Mouse (Mus musculus) midbrain, embryonic 11.5 days (tissue): ENCODE data around the gene Lrrc73. TPM values are rescaled to one million over a fixed set of nuclear protein-coding genes. Genes with fewer than 3 reads are reported as not detected.

Experiments used
- ATAC-seq: fragments of 200-750 bp; cut with Nextera tagmentation; 2 replicates; pipeline ENCODE4 v1.8.0; 2017; ENCODE audit warnings: moderate TSS enrichment, moderate library complexity; ENCODE audit not compliant: low FRiP score
- DNase-seq: peaks from one replicate; pipeline ENCODE4 v3.0.0; 2015; ENCODE audit warnings: low spot score; ENCODE audit errors: missing footprints
- H3K27ac ChIP-seq: fragments of 300-500 bp; sonication (generic); 2 replicates; pipeline ENCODE4 v1.5.1; 2014; ENCODE audit warnings: low read depth, low read length
- H3K27me3 ChIP-seq: fragments of 300-500 bp; sonication (generic); 2 replicates; pipeline ENCODE4 v1.6.1; 2014; ENCODE audit warnings: mild to moderate bottlenecking, low read length, moderate library complexity, mixed read lengths; ENCODE audit not compliant: control insufficient read depth, insufficient read depth
- H3K36me3 ChIP-seq: fragments of 300-500 bp; sonication (generic); 2 replicates; pipeline ENCODE4 v1.6.1; 2014; ENCODE audit warnings: mild to moderate bottlenecking, low read length, moderate library complexity, mixed read lengths; ENCODE audit not compliant: control insufficient read depth, insufficient read depth
- H3K4me1 ChIP-seq: fragments of 300-500 bp; sonication (generic); 2 replicates; pipeline ENCODE4 v1.6.1; 2014; ENCODE audit warnings: low read length; ENCODE audit not compliant: control insufficient read depth, insufficient read depth
- H3K4me2 ChIP-seq: fragments of 300-500 bp; sonication (generic); 2 replicates; pipeline ENCODE4 v1.6.1; 2014; ENCODE audit warnings: mild to moderate bottlenecking, moderate library complexity
- H3K4me3 ChIP-seq: fragments of 300-500 bp; sonication (generic); 2 replicates; pipeline ENCODE4 v1.5.1; 2014; ENCODE audit warnings: low read depth, low read length
- H3K9ac ChIP-seq: fragments of 300-500 bp; sonication (generic); 2 replicates; pipeline ENCODE4 v1.6.1; 2014; ENCODE audit warnings: low read length
- H3K9me3 ChIP-seq: fragments of 300-500 bp; sonication (generic); 2 replicates; pipeline ENCODE4 v1.6.1; 2016; ENCODE audit warnings: low read length; ENCODE audit not compliant: control insufficient read depth
- WGBS: fragments of 180-500 bp; shearing (Covaris S2); extraction: QIAGEN DNeasy Blood & Tissue Kit; methylation state at CpG from one replicate; pipeline ENCODE4 v1.1.7; 2014; 5-methylcytosine and 5-hydroxymethylcytosine counted together
- microRNA counts: library from miRNA; unstranded; fragments of <30 nt; microRNA quantifications from one replicate; lab custom pipeline; 2015
- microRNA-seq: library from miRNA; unstranded; fragments of <30 nt; microRNA quantifications from one replicate; pipeline ENCODE4, GENCODE M21; 2017
- polyA plus RNA-seq: library from polyadenylated mRNA; unstranded; fragments of >200 nt; fragmentation: Nextera tagmentation; extraction: Ambion mirVana; gene quantifications from 2 replicates; pipeline ENCODE4 v1.2.1, GENCODE M21; 2014

Lrrc73 gene
- polyA plus RNA-seq, 1 experiment from 2014 or later = 3.4 TPM

DNA sequence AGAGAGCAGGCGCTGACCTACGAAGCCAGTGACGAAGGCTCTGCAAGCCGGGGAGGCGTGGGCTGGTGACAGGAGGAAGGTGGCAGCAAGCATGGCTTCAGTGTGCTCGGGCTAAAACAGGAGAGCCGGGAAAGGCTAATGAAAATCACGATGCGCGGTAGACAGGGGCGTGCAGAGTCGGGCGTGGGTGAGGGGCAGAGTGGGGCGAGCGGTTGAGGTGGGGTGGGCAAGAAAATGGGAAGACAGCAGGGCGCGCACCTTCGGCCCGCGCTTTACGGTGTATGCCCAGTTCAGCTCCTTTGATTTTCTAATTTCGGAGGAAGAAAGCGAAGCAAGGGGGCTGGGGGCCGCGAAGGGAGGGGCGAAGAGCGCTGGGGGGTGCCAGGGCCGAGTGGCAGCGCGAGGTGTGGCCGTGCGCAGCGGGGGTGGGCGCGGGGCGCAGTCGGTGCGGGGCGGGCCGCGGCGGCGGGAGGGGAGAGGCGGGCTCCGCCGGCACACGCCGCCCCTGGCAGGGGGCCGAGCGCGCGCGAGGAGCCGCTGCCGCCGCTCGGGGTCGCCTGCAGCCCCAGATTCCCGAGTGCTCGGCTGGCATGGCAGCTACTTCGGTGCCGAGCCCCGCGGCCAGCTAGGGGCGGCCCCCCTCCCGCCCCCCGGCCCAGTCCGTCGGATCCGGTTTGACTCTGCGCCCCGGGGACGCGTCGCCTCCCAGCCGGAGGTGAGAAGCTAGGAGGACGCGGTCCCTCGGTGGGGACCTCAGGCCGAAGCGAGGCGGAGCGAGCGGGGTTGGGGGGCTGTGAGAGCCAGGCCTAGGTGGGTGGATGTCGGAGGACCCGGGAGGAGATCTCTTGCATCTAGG lies 44.3 kb downstream of the Lrrc73 start, which contains the start of gene Dlk2:
TSS of gene Dlk2 (plus strand) at position 58 of the 856 bp plus-strand sequence.
- Histone ChIP-seq H3K36me3 (no peaks in the 10 kb centered on the region), H3K9ac (peak within 1 kb of the TSS; percentile 53), H3K27ac (no peak within 1 kb of the TSS), H3K4me2 (peak within 1 kb of the TSS; percentile 89), H3K27me3 (peaks cover 42% of the 10 kb centered on the region), H3K4me1 (peaks cover 12% of the 10 kb centered on the region), H3K4me3 (peak within 1 kb of the TSS; percentile 50), H3K9me3 (no peaks in the 10 kb centered on the region)
- WGBS = under 1% methylated on average over 79 of the region's 86 CpGs
- DNase-seq (no peak), ATAC-seq (peak; percentile 49)

DNA sequence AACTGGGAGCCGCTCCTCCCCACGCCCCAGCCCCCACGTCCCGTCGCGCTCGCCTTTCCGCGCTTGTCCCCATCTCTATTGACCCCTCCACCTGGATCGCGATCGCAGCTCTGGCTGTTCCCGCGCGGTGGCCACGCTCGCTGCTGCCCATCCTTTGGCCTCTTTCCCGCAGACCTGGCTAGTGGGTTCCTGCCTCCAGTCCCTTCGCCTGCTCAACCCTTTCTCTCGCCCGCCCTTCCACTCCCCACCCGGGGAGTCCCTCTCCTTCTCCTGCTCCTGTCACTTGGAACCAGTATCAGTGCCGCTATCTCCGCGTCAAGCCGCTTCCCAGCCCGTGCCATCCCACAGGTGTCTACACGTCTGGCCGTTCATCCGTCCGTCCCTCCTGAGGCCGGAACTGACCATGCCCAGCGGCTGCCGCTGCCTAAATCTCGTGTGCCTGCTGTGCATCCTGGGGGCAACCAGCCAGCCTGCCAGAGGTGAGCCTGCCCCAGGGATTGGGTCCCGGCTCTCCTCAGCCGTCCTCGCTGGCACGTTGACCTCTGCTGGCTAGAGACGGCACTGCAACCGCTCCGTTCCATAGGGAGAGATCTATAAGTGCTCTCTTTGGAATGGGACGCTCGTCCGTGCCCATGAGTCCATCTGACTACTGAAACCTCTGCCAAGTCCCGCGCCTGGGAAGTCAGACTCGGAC lies 45.0 kb downstream of the Lrrc73 start:
- peak; percentile 99 for DNase-seq
- H3K27me3 ChIP-seq = peaks cover 42% of the 10 kb centered on the region

DNA sequence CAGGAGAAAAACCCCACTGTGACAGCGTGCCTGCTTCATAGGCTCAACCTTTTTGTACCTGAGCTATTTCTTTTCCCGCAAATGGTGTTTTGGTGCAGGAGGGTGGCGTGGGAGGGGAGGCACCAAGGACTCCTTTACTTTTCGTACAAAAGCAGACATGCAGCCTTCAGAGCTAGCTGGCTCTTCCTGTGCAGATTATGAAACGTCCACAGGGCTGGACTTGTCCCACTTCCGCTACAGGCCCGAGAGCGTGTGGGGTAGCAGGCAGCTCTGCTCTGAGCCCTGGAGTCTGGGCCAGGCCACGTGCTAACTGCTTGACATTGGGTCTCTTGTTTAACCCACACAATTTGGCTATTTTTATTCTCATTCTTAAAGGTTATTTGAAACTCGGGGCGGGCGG lies 48.6 kb downstream of the Lrrc73 start:
- H3K4me2 ChIP-seq = no peak overlapping the region
- ATAC-seq = no peak
- no peaks in the 10 kb centered on the region for H3K36me3 ChIP-seq
- 80% methylated on average over 12 of the region's 12 CpGs for WGBS
- H3K27me3 ChIP-seq = peaks cover 26% of the 10 kb centered on the region
- H3K4me3 ChIP-seq = no peak overlapping the region
- peaks cover 12% of the 10 kb centered on the region for H3K4me1 ChIP-seq
- H3K27ac ChIP-seq = no peak overlapping the region
- no peak for DNase-seq
- H3K9me3 ChIP-seq = no peaks in the 10 kb centered on the region
- no peak overlapping the region for H3K9ac ChIP-seq

More for the DNA sequence above, 45.0 kb downstream of the Lrrc73 start:
- Histone ChIP-seq H3K9me3 (no peaks in the 10 kb centered on the region), H3K9ac (peak overlapping the region; percentile 53), H3K27ac (no peak overlapping the region), H3K36me3 (no peaks in the 10 kb centered on the region), H3K4me3 (peak overlapping the region; percentile 50), H3K4me1 (peaks cover 12% of the 10 kb centered on the region), H3K4me2 (peak overlapping the region; percentile 89)
- ATAC-seq = peak; percentile 89
- under 1% methylated on average over 48 of the region's 48 CpGs for WGBS

DNA sequence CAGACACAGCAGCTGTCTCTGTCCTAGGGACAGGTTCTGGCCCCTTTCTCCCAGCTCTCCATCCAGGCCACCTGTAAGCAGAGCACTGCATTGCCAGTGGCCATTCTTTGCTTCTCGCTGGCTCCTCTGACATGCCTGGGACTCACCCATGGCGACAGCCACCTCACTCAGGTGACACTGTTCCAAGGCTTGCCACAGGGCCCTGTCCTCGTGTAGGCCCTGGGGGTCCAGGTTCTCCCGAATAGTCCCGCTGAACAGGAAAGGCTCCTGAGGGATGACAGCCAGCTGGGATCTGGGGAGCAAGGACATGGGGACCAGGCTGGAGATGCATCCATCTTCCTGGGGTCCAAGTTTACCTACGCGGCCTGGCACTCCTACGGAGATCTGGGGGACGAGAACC lies 50.9 kb downstream of the Lrrc73 start:
- no peaks in the 10 kb centered on the region for H3K9me3 ChIP-seq
- no peak for ATAC-seq
- H3K27me3 ChIP-seq = peaks cover 4% of the 10 kb centered on the region
- DNase-seq = no peak
- no peaks in the 10 kb centered on the region for H3K4me1 ChIP-seq
- H3K9ac ChIP-seq = no peak overlapping the region
- WGBS = 88% methylated on average over 9 of the region's 9 CpGs
- no peaks in the 10 kb centered on the region for H3K36me3 ChIP-seq
- H3K4me3 ChIP-seq = no peak overlapping the region
- H3K27ac ChIP-seq = no peak overlapping the region
- H3K4me2 ChIP-seq = no peak overlapping the region

MicroRNA genes within 50 kb of the gene (microRNA counts, 519-probe panel; counts per million panel counts)
- microRNA mmu-miR-693-3p (lab: Ali Mortazavi, UCI) (not detected), microRNA mmu-miR-693-5p (lab: Ali Mortazavi, UCI) (not detected)

Small RNAs within 50 kb of the gene (microRNA-seq; reads per million reads assigned to microRNA genes)
- gene Mir693 = 1.1 reads per million

Other genes with a start within 250 kb of the Lrrc73 start
- 2.2 and 2.9 TPM in 2 replicates for gene Vegfa, start 221.2 kb upstream of the Lrrc73 start, polyA plus RNA-seq
- 119 and 132 TPM in 2 replicates for gene Mrps18a, start 142.5 kb upstream of the Lrrc73 start, polyA plus RNA-seq
- 17.5 and 18.5 TPM in 2 replicates for gene Rsph9, start 109.3 kb upstream of the Lrrc73 start, polyA plus RNA-seq
- gene Mad2l1bp, start 100.0 kb upstream of the Lrrc73 start, polyA plus RNA-seq = 32.8 and 33.3 TPM in 2 replicates
- gene Gtpbp2, start 92.5 kb upstream of the Lrrc73 start, polyA plus RNA-seq = 16.8 and 19.2 TPM in 2 replicates
- 10.1 and 10.8 TPM in 2 replicates for gene Polh, start 50.9 kb upstream of the Lrrc73 start, polyA plus RNA-seq
- gene Xpo5, start 50.7 kb upstream of the Lrrc73 start, polyA plus RNA-seq = 73.3 and 75.8 TPM in 2 replicates
- 108 and 114 TPM in 2 replicates for gene Polr1c, start 5.5 kb upstream of the Lrrc73 start, polyA plus RNA-seq
- 57.9 and 67.6 TPM in 2 replicates for gene Yipf3, start 5.5 kb upstream of the Lrrc73 start, polyA plus RNA-seq
- gene Tjap1, start 29.5 kb downstream of the Lrrc73 start, polyA plus RNA-seq = 43.8 and 51.0 TPM in 2 replicates
- 0.30 and 0.42 TPM in 2 replicates for gene Dlk2, start 43.9 kb downstream of the Lrrc73 start, polyA plus RNA-seq
- 4.5 and 5.0 TPM in 2 replicates for gene Abcc10, start 74.8 kb downstream of the Lrrc73 start, polyA plus RNA-seq
- 14.0 and 14.8 TPM in 2 replicates for gene Zfp318, start 130.2 kb downstream of the Lrrc73 start, polyA plus RNA-seq
- 0.55 and 0.85 TPM in 2 replicates for gene Crip3, start 175.4 kb downstream of the Lrrc73 start, polyA plus RNA-seq
- gene Slc22a7, start 184.9 kb downstream of the Lrrc73 start, polyA plus RNA-seq = not detected in 2 replicates
- gene Ttbk1, start 234.1 kb downstream of the Lrrc73 start, polyA plus RNA-seq = 2.1 and 2.6 TPM in 2 replicates
- 71.7 and 77.2 TPM in 2 replicates for gene Dnph1, start 243.2 kb downstream of the Lrrc73 start, polyA plus RNA-seq